Mouse (Mus musculus): ENCODE data around the gene Tmem274.

The Tmem274 gene

GRCm38 (mm10) chr4:149475096-149475495 is 2.1 kb upstream of the Tmem274 start:
- DNase-seq (ENCODE audit: low spot score), result no peak

DNA sequence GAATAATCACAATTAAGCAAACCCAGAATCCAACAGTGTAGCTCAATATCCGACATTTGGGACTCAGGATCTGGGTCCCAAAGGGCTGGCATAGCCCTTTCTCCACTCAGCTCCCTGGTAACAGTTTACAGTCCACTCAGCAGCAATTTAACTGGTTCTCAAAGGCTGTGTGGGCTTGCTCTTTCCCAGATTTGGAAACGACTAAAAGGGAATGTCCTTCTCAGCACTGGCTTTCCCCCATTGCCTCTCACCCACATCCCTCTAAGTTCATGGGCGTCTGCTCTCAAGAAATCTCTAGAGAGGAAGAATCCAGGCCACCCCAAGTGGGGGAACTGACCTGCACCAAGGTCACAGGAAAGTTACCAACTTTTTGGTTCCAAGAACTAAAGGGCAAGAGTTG is 7.4 kb downstream of the Tmem274 start:
- no peak for DNase-seq (ENCODE audit: low spot score)

- peak; percentile 82 for DNase-seq (ENCODE audit: low spot score)
These were observed 8.1 kb downstream of the Tmem274 start, which contains the start of the genes Nmnat1 and Lzic for GRCm38 (mm10) chr4:149485053-149485824. Nmnat1 (minus strand) TSS chr4:149485202. Lzic (plus strand) TSS chr4:149485229.

- no peak for DNase-seq (ENCODE audit: low spot score)
These were observed 8.6 kb downstream of the Tmem274 start for GRCm38 (mm10) chr4:149485825-149486206.

- DNase-seq (ENCODE audit: low spot score), result no peak
These were observed 10.6 kb downstream of the Tmem274 start for GRCm38 (mm10) chr4:149487729-149488128.

DNA sequence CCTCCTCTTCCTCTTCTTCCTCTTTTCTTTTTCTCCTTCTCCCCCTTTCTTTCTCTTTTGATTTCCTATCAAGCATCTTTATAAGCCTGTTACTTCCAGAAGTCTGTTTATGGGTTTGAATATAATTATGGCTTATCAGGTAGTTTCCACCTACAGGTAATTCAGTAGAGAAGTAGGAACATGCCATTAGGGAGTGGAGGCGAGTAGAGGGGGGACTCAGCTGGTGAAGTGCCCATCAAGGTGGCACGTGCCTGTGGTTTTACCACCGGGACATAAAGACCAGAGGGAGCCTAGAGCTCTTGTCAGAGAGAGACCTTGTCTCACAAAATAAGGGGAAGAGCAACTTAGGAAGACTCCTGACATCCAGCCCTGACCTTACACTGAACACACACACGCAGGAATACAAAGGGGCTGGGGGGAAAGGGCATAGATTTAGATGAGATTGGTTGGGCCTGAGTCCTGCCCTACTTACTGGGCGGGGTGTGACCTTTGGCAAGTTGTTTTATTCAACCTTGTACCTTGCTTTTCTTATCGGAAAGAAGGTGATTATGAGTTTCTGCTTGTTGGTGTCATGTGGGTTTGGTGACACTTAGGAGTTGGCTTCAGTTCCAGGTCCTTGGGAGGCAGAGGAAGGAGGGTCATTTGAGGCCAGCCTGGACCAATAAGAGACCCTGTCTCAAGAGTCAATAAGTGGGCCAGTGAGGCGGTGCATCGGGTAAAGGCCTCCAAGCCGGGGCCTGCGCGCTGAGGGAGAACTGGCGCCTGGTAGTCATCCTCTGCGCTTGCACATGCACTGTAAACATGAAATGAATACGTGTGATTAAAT is 12.4 kb downstream of the Tmem274 start:
- DNase-seq (ENCODE audit: low spot score), result no peak

- DNase-seq (ENCODE audit: low spot score), result no peak
These were observed 14.0 kb downstream of the Tmem274 start for GRCm38 (mm10) chr4:149491151-149491550.

DNA sequence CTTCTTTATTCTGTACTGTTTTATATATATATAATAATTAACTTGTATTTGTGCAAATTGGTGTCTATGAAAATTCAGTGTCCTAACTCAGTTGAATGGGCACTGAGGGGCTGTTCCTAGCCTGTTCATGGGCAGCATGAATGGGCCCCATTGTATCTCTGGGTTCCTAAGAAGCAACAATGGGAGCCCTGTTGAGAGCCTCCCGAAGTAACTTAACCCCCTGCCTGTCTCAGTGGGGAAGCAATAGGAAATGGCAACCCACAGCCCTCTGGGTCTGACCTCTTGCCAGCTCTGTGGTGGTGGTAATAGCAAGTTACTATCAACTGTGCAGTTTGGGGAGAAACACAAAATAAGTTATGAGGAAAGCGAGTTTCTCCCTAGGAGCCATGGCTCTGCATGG is 19.4 kb downstream of the Tmem274 start:
- DNase-seq (ENCODE audit: low spot score), result peak; percentile 30

DNA sequence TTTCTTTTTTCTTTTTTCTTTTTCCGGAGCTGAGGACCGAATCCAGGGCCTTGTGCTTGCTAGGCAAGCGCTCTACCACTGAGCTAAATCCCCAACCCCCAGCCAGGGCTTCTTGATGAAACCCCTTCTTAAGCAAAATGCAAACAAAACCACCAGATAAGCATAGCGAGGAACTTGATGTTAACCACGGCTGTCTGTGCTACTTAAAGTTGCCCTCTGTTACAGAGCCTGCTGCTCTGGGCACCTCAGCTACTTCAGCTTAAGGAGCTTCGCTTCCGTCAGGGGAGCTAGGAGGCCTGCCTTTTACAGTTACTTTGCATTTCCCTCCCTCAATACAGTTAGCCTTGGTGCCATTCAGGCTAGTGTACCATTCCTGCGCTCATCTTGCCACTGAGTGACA is 21.7 kb downstream of the Tmem274 start:
- no peak for DNase-seq (ENCODE audit: low spot score)

DNA sequence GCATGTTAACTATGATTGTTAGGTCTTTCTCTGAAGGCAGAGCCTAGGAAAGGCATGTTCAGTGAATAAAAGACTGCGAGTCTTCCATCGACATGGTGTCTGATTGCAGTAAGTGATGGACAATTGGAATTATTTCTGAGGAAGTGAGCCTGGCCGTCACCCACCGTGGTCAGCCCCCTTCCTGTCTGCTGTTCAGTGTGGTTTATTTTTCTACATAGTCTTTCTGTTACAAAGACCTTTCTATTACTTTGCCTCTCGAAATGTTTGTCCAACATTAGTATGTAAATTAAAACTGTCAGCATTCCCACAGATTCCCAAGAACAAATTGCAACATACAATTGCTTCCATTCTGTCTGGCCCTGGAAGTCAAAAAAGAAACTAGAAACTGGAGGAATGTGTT is 22.6 kb downstream of the Tmem274 start:
- no peak for DNase-seq (ENCODE audit: low spot score)

DNA sequence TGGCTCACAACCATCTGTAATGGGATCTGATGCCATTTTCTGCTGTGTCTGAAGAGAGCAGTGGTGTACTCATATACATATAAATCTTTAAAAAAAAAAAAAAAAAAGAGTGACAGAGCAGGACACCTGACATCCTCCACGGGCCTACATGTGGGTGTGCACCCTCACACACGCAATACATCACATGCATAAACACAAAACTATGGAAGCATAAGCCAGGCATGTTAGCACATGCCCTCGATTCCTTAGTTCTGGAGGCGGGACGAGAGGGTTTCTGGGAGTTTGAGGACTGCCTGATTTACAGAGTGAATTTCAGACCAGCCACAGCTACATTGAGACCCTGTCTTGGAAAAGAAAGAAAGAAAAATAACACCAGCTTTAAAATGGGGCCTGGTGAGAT is 27.2 kb downstream of the Tmem274 start:
- no peak for DNase-seq (ENCODE audit: low spot score)

DNA sequence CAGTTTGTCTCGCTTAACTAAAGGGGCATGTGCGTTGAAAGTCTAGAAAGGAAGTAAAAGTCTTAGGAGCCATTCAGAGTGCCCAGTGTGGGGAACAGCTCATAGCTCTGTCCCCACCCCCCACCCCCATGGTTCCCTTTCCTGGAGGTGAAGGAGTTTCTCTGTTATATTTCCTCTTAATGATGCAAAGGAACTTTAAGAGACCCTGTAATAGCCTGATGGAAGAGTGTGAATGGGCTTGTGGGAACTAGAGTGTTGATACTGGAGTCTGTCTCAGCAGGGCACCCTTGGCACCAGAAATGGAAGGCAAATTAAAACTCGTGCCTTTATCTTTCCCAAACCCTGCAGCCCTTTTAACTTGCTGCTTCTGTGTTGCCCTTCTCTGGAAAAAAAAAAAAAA is 27.7 kb downstream of the Tmem274 start:
- no peak for DNase-seq (ENCODE audit: low spot score)

GRCm38 (mm10) chr4:149505261-149505967 is 28.2 kb downstream of the Tmem274 start:
- no peak for DNase-seq (ENCODE audit: low spot score)

- no peak for DNase-seq (ENCODE audit: low spot score)
These were observed 29.7 kb downstream of the Tmem274 start for GRCm38 (mm10) chr4:149506904-149507303.

GRCm38 (mm10) chr4:149511221-149511646 is 34.1 kb downstream of the Tmem274 start:
- DNase-seq (ENCODE audit: low spot score), result no peak

DNA sequence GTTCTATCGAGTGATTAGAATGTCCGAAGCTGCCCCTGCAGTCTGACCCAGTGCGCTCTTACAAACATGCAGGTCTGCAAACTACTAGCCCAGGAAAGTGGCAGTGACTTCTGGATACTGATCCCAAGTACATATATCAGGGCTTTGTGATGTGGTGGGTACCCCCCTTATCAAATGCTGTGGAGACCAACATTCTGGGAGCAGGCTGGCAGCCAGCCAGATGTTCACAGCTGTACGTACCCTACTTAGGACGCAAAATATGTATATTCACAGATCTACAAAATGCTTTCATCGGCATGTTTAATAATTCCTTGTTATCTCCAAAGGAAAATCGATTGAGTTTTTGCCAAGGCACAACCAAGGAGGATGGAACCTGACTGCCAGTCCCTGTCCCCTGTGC is 34.9 kb downstream of the Tmem274 start:
- no peak for DNase-seq (ENCODE audit: low spot score)

- DNase-seq (ENCODE audit: low spot score), result no peak
These were observed 38.5 kb downstream of the Tmem274 start for GRCm38 (mm10) chr4:149515706-149516105.

DNA sequence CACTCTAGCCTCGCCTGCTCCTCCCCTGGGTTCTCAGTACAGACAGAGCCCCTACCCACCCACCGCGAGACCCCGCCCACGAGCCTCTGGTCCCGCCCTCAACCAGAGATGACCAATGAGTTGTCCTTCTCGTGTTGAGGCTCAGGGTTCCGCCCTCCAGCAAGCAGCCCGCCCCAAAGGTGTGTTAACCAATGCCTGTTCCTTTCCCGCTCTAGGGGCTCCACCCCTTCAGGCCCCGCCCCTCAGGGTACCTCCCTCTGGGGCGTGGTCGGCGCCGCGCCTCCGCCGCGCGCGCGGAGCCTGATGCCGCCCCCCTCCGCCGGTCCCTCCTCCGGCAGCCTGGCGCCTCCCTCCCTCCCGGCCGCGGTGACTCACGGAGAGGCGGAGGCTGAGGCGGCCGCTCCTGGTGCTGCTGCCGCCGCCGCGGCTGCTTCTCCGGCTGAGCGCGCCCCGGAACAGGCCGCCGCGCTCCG is 40.7 kb downstream of the Tmem274 start, which contains the start of gene Ctnnbip1:
Gene Ctnnbip1 (plus strand): TSS at position 369 of the 473 bp plus-strand sequence.
- DNase-seq (ENCODE audit: low spot score), result peak; percentile 94

GRCm38 (mm10) chr4:149518351-149519220 is 41.4 kb downstream of the Tmem274 start:
- DNase-seq (ENCODE audit: low spot score), result no peak

- DNase-seq (ENCODE audit: low spot score), result no peak
These were observed 44.1 kb downstream of the Tmem274 start for GRCm38 (mm10) chr4:149521258-149521657.

DNA sequence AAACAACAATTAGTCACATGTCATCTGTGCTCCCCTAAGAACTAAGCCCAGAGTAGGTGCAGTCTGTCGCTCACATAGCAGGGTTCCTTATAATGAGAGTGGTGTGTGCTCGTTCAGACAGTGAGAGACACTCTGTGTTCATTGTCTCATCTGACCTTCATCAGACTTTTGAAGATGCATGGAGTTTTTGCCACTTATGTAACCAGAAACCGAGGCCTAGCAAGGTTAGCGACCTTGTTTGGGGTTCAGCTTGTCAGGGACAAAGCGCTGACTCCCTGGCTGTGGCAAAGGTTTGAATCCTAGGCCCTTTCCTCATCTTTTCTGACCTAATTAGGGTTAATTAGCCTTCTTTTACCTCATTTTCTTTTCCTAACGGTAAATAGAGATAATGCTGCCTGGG is 46.8 kb downstream of the Tmem274 start:
- no peak for DNase-seq (ENCODE audit: low spot score)

Data from left cerebral cortex, adult 11 months (tissue).